Mouse (Mus musculus) adrenal gland, postnatal 10 days (tissue): ENCODE measurements at regions not wholly inside any gene's neighbourhood (a gene's known extent, or its start where the extent isn't known, plus 50 kb on each side); places are given as distances from the start of the nearest gene placed in this dataset.
"Not testable (repeated sequence)": the region's sequence is repeated elsewhere in the genome, so short reads cannot be mapped to it uniquely, and the experiment has no call there.

Source experiments
- DNase-seq: peaks from one replicate; pipeline ENCODE4 v3.0.0; 2021; ENCODE audit warnings: mixed read lengths

GRCm38 (mm10) chr2:55182416-55182815 is 253.4 kb upstream of the Kcnj3 start:
- DNase-seq: no peak

DNA sequence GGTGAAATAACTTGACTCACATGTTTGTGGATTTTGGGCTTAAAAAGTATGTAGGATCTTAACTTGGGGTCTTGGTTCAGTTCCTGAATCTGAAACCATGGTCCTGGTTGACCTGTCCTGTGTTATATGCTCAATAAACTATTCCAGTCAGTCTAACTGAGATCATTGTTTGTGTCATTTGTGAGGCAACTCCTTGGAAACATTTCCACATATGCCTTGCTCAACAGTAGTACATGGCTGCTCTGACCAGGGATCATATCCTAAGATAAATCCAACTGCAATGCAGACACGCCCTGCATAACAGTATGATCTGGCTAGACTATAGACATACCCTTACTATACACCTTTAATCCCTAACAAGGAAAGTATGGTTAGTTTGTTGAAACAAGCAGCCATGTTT is 228.9 kb upstream of the Kcnj3 start:
- DNase-seq: no peak

DNA sequence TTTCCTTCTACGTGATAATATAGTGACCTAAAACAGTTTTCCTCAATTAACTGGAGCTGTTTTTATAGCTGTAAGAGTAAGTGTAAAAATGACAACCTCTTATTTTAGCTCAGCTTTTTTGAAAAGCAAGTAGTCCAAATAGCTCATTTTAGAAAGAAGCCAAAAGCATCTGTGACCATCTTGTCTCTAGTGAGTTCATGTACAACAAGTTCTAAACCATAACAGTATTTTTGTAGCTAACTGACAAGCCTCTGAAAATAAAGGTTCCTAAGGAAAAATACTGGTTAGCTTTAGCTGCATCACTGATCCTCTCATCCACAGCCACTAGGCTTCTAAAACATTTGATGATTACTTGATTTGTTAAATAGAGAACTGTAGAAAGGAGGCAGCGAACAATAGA is 227.2 kb upstream of the Kcnj3 start:
- DNase-seq: no peak

- no peak for DNase-seq
Observed at GRCm38 (mm10) chr2:55209848-55210390, 225.9 kb upstream of the Kcnj3 start.

GRCm38 (mm10) chr2:55211281-55211680 is 224.5 kb upstream of the Kcnj3 start:
- no peak for DNase-seq

DNA sequence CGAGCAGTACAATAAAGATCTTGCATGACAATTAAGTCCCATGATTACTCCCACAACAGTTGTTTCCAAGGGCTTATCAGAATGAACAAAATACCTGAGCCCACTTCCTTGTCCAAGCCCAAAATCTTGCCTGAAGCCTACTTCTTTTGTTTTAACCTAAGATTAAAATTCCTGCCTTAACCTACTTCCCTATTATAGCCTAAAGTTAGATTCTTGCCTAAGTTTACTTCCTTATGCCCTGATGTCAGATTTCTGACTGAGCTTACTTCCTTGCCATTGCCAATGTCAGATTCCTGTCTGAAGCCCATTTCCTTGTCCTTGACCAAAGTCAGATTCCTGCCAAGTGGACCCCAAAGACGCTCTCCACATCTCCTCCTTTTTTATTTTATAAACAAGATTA is 213.7 kb upstream of the Kcnj3 start:
- no peak for DNase-seq

- not testable (repeated sequence) for DNase-seq
Observed at GRCm38 (mm10) chr2:55222741-55223140, 213.0 kb upstream of the Kcnj3 start.

DNA sequence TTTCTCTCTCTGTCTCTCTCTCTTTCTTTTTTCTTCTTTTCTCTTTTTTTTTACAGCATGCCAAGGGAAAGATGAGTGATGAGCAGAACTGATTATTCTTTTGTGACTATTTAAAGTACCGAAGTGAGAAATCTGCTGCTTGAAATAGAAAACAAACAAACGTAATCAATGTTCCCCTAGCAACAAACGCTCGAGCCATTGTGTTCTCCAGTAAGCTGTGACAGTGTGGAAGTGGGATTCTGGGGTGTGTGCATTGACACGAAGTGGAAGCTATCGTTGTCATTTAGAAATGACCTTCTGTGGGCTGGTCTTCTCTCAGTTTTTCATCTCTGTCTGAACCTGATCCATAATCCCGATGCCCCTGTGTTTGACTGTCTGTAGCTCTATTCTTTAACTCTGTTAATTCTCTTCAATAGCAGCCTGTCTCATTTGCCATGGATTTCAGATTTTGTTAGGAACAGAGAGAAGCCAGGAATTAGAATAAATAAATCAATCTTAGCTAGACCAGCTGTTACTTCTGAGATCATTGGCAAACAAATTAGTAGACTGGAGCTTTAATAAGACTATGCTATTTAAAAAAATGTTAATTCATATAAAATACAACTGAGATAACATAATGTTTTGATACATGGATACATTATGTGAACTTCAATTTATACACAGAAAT is 207.5 kb upstream of the Kcnj3 start:
- DNase-seq: no peak

DNA sequence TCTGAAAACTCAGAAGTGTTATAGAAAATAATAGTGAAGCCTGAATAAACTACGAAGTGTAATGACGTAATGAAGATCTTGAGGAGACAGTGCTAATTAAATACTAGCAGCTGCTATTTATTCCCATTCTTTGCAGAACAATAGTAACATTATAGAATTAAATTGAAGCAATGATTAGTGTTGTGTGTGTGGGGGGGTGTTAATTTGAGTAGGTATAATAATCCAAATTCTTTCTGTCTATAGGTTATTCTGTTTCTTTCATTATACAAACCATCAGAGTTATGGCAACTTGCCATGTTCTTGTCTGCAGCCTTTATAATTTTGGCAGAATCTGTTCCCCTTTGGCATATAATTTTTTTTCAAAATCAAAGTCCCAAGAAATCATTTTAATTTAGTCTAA is 203.9 kb upstream of the Kcnj3 start:
- DNase-seq: no peak

- no peak for DNase-seq
Observed at GRCm38 (mm10) chr2:55253134-55253533, 182.6 kb upstream of the Kcnj3 start.

DNA sequence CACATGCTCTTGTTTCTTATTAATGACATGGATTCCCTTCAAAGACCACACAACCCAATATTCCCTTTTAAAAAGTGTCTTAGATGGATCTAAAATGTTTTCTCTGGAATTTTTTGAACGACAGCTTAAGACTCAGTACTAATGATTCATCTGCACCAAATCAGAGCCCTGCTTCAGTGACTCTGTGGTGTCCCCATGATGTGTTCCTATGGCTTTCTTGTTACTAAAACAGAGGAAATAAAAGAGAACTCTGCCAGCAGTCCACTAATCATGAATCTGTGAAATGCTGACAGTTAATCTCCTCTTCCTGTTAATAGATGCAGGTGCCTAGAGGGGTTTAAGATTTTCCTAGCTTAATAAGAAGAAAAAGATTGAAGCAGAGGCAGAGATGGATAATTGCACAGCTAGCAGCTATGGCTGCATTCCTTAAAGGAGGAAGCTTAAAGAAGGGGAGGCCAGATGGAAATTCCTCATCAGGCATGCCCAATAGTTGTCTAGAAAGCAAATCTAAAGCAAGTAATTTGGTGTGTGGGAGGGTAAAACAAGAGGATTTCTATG is 173.0 kb upstream of the Kcnj3 start:
- DNase-seq: no peak

DNA sequence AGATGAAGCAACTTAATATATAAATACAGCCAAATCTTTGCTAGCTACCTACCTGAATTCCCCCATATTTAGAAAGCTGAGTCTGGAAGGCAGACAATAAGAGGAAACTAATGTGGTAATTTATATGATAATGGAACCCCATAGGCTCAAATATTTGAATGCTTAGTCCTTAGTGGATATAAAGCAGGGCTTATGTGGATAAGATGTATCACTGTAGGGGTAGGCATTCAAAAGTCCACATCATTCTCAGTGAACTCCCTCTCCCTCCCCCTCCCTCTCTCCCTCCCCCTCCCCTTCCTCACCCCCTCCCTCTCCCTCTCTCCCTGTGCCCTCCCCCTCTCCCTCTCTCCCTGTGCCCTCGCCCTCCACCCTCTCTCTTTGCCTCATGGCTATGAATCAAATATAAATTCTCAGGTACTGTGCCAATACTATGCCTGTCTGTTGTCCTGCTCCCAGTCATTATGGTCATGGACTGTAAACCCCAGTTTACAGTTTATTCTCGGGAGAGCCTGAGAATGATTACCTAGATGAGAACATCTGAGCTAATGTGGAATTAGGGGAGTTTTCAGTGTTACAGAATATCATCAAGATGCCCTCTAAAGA is 171.8 kb upstream of the Kcnj3 start:
- DNase-seq: no peak

GRCm38 (mm10) chr2:55306387-55306786 is 129.4 kb upstream of the Kcnj3 start:
- peak; percentile 22 for DNase-seq

- no peak for DNase-seq
Observed at GRCm38 (mm10) chr2:55315627-55316026, 120.1 kb upstream of the Kcnj3 start.

DNA sequence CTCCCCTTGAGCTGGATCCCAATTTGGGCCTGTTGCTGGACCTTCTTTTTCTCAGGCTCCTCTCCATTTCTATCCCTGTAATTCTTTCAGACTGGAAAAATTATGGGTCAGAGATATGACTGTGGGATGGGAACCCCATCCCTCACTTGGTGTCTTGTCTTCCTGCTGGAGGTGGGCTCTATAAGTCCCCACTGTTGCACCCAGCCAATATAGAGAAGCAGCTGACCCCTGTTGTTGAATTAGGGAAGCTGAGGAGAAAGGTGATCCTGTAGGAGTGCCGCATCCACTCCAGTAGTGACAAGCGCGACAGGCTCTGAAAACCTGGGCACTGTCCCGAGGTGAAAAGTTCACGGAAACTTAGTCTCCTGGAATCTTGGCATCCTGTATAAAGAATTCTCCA is 81.7 kb upstream of the Kcnj3 start:
- DNase-seq: not testable (repeated sequence)
